Mouse (Mus musculus): ENCODE results near the gene Dvl3.

GRCm38 (mm10) chr16:20536081-20536665, 19.4 kb downstream of the Dvl3 start:
- TF ChIP-seq CTCF (IDR thresholded peaks at IDR 0.05; ENCODE audit: low read depth) (no peak), EP300 (IDR thresholded peaks at IDR 0.05; ENCODE audit: low read depth) (no peak)
